Mouse (Mus musculus): ENCODE data around the gene Klk4. TPM values are rescaled to one million over a fixed set of nuclear protein-coding genes. Genes with fewer than 3 reads are reported as not detected.

The Klk4 gene
- polyA plus RNA-seq, 1 experiment, result not detected

DNA sequence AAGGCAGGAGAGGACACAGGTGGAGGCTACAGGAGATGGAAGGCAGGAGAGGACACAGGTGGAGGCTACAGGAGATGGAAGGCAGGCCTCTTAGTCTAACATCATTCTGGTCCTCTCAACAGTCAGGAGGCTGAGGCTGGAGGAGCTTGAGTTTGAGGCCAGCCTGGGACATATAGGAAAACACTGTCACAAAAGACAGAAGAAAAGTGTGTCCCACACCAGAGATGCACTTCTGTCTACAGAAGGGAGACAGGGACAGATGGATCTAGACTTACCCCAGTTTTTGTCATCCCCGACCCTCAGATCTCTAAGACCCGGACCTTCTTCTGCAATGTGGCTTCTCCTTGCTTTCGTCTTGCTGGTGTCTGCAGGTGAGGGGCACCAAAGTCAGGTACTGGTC lies 52.5 kb downstream of the Klk4 start, which contains the start of gene Klk15:
Gene Klk15 (plus strand): TSS at position 301 of the 400 bp plus-strand sequence.
- TF ChIP-seq POLR2A (IDR thresholded peaks at IDR 0.05; ENCODE audit: borderline replicate concordance, extremely low read depth, low read depth, low read length) (no peak), CTCF (IDR thresholded peaks at IDR 0.05; ENCODE audit: insufficient read depth, low read length) (no peak)
- Histone ChIP-seq H3K4me1 (ENCODE audit: control insufficient read depth, insufficient read depth, low read length) (no peaks in the 10 kb centered on the region), H3K4me3 (replicated peaks; ENCODE audit: extremely low read depth, low read depth, low read length) (no peak within 1 kb of the TSS)
- no peak for DNase-seq
- 80% methylated on average over 3 of the region's 3 CpGs for WGBS

DNA sequence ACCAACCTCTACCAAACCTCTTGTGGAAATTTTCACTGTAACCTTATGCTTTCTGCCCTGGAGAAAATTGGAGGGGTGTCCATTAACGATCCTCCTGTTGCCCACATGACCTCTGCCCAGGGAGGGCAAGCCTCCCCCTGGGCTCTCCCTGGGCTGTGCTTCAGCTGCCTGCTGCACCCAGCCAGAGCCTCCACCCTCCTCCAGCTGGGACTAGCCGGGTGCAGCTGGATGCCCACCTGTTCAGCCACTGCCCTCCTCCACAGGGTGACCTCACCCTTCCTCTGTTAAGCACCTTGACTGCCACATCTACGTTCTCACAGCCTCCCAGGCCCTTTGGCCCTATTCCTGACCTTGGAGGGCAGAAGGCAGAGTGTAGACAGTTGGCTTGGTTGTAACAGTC lies 53.8 kb downstream of the Klk4 start:
- DNase-seq, result no peak
- no peaks in the 10 kb centered on the region for H3K4me1 ChIP-seq (ENCODE audit: control insufficient read depth, insufficient read depth, low read length)
- H3K4me3 ChIP-seq (replicated peaks; ENCODE audit: extremely low read depth, low read depth, low read length), result no peak overlapping the region
- 61% methylated on average over 3 of the region's 3 CpGs for WGBS
- TF ChIP-seq CTCF (IDR thresholded peaks at IDR 0.05; ENCODE audit: insufficient read depth, low read length) (no peak), POLR2A (IDR thresholded peaks at IDR 0.05; ENCODE audit: borderline replicate concordance, extremely low read depth, low read depth, low read length) (no peak)

Other genes starting within 250 kb of the Klk4 start
- gene Ceacam18, start 246.5 kb upstream of the Klk4 start, polyA plus RNA-seq (2012; rRNA removed), result not detected in 2 replicates
- gene Siglece, start 221.0 kb upstream of the Klk4 start, polyA plus RNA-seq (2012; rRNA removed), result 4.8 and 7.0 TPM in 2 replicates
- gene Ctu1, start 209.1 kb upstream of the Klk4 start, polyA plus RNA-seq (2012; rRNA removed), result 9.8 and 11.5 TPM in 2 replicates
- gene Klk14, start 190.7 kb upstream of the Klk4 start, polyA plus RNA-seq (2012; rRNA removed), result 2.2 and 56.2 TPM in 2 replicates
- 8.4 and 35.6 TPM in 2 replicates for gene Klk13, start 168.6 kb upstream of the Klk4 start, polyA plus RNA-seq (2012; rRNA removed)
- 5.8 TPM in 1 of 2 replicates, not detected in the other for gene Klk12, start 112.3 kb upstream of the Klk4 start, polyA plus RNA-seq (2012; rRNA removed)
- gene Klk11, start 106.6 kb upstream of the Klk4 start, polyA plus RNA-seq (2012; rRNA removed), result 3.2 and 26.4 TPM in 2 replicates
- gene Klk10, start 100.1 kb upstream of the Klk4 start, polyA plus RNA-seq (2012; rRNA removed), result 1.7 and 117 TPM in 2 replicates
- 11.6 TPM in 1 of 2 replicates, not detected in the other for gene Klk9, start 89.3 kb upstream of the Klk4 start, polyA plus RNA-seq (2012; rRNA removed)
- 14.5 and 23.8 TPM in 2 replicates for gene Klk8, start 83.6 kb upstream of the Klk4 start, polyA plus RNA-seq (2012; rRNA removed)
- 4.6 TPM in 1 of 2 replicates, not detected in the other for gene Klk7, start 69.9 kb upstream of the Klk4 start, polyA plus RNA-seq (2012; rRNA removed)
- 0.13 TPM in 1 of 2 replicates, not detected in the other for gene Klk6, start 56.7 kb upstream of the Klk4 start, polyA plus RNA-seq (2012; rRNA removed)
- gene Klk5, start 39.2 kb upstream of the Klk4 start, polyA plus RNA-seq (2012; rRNA removed), result 2.7 TPM in 1 of 2 replicates, not detected in the other
- not detected in 2 replicates for gene Klk15, start 52.6 kb downstream of the Klk4 start, polyA plus RNA-seq (2012; rRNA removed)
- gene Klk1b8, start 69.5 kb downstream of the Klk4 start, polyA plus RNA-seq (2012; rRNA removed), result not detected in 2 replicates
- not detected in 2 replicates for gene Klk1b1, start 85.6 kb downstream of the Klk4 start, polyA plus RNA-seq (2012; rRNA removed)
- gene Klk1b9, start 94.9 kb downstream of the Klk4 start, polyA plus RNA-seq (2012; rRNA removed), result not detected in 2 replicates
- not detected in 2 replicates for gene Klk1b11, start 114.7 kb downstream of the Klk4 start, polyA plus RNA-seq (2012; rRNA removed)
- 0.11 TPM in 1 of 2 replicates, not detected in the other for gene Klk1b26, start 131.0 kb downstream of the Klk4 start, polyA plus RNA-seq (2012; rRNA removed)
- 0.19 and 0.23 TPM in 2 replicates for gene Klk1b27, start 171.1 kb downstream of the Klk4 start, polyA plus RNA-seq (2012; rRNA removed)
- gene Klk1b21, start 221.2 kb downstream of the Klk4 start, polyA plus RNA-seq (2012; rRNA removed), result not detected in 2 replicates
- gene Klk1b22, start 231.5 kb downstream of the Klk4 start, polyA plus RNA-seq (2012; rRNA removed), result not detected in 2 replicates